Mouse (Mus musculus) megakaryocyte, adult 5-6 weeks (primary cell): Measurements from ENCODE around the gene Cwc27. TPM values are rescaled to one million over a fixed set of nuclear protein-coding genes. Genes with fewer than 3 reads are reported as not detected.

Source experiments
- ATAC-seq: 2 replicates; pipeline ENCODE4 v1.8.0; 2016; ENCODE audit warnings: mild to moderate bottlenecking, inconsistent platforms; ENCODE audit not compliant: poor library complexity, severe bottlenecking
- total RNA-seq, 2 experiments: library from RNA; stranded (forward) in 1 of 2; stranded (reverse) in 1 of 2; fragments of 153-499, 151-499 nt in 1 of 2; fragments of 221-1000, 200-1000 nt in 1 of 2; gene quantifications; 2 replicates each; pipeline versions ENCODE4 v1.2.3 to v1.2.4; 2015 to 2017

Gene Cwc27
- total RNA-seq, 2 experiments from 2014 or later, result 21.8 to 24.2 TPM

DNA sequence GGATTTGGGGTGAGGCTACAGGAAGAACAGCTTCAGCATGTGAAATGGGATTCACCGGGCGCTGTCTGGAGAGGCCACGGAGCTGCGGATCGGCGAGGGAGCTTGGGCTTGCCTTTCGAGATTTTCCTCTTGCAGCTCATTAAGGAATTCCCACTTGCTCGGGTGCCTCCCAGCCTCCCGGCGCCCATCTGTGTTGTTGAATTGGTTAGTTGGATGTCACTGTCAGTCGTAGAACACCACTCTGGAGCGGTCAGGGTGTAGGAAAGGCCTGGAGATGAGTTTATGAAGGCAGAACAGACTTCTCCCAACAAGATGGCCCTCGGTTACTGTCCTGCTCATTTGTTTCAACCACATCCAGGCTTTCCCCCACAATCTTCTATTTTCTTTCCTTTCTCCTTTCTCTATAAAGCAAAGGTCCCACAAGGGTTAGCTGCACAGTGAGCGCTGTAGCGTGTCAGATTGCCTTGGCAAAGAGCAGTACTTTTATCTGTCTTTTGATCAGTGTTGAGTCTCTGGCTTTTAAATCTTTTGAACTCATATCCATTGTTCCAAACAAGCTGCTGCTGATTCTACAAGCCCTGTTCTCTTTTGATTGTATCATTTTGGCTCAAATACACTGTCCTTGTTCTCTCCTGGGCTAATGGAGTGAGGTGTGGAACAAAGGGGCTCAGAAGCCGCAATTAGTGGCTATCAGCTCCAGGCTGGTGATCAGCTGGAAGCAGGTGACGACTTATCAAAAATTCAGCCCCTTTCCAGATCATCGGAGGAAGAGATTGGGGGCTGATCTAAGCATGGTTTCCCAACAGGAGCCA lies 200.7 kb downstream of the Cwc27 start:
- no peak for ATAC-seq

DNA sequence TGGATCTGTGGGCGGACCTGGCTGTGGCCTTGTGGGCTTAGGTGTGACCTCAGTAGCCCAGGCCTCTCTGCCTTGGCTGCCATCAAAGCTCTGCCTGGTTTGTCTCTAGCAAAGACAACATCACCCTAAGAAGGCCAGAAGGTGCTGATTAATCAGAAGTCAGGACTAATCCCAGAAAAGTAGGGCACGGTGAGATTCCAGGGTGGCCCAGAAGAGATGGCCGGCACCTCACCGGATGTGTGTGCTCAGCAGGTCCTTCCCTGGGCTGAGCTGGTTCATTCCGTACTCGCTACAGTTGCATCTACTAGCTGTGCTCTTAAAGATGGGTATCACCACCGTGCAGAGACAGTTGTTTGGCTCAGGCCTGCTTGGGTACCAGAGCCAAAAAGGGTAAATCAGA lies 201.8 kb downstream of the Cwc27 start:
- no peak for ATAC-seq

DNA sequence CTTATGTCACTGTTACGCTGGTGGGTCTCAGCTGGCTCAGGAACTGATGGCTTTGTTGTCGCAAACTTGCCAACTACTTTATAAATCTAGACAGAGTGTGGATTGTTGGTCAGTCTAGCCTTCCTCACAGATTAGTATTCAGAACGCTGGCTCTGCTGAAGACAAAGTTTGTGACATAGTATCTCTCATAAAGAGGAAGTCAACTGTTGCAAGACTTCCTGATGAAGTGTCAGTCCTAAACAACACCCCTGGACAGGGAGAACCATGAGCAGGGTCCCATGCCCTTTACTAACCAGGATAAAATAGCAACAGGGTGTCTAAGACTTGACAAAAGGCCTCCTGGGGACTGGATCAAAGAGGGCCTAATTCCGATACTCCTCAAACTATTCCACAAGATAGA lies 205.6 kb downstream of the Cwc27 start:
- peak; percentile 68 for ATAC-seq

DNA sequence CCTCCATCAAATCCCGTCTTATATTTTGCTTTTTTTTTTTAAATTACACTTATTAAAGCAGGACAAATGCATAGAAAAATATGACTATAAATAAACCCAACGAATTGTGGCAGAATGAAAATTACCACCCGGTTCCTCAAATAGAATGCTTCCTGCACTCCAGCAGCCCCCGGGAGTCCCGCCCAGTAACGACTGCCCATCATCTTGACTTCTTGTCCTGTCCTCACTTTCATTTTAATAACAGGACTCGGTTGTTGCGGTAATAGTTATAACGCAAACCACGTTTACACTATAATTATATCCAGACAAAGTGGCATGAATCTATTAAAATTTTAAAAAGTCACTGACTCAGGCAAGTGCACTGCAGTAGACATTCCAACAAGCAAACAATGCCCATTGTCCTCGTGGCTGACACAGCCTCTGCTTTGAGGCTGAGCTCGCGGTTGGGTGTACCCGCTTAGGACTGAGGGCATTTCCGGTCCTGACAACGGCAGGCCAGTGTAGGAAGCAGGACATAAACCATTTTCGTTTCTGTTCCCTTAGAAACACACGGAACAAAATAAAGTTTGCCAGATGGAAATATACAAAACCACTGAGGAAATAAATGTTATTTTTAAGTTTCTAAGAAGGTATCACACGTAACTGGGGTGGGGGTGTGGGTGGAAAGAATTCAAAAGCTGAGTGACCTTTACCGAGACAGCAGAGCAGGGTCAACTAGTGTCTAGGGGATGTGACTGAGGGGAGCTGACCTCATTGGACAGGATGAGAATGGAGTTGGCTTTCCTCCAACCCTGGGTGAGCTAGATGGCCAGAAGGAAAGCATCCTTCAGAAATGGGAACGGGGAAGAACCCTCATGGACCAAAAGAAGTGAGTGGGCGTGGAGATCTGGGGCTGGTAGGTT lies 206.5 kb downstream of the Cwc27 start:
- peak; percentile 71 for ATAC-seq

DNA sequence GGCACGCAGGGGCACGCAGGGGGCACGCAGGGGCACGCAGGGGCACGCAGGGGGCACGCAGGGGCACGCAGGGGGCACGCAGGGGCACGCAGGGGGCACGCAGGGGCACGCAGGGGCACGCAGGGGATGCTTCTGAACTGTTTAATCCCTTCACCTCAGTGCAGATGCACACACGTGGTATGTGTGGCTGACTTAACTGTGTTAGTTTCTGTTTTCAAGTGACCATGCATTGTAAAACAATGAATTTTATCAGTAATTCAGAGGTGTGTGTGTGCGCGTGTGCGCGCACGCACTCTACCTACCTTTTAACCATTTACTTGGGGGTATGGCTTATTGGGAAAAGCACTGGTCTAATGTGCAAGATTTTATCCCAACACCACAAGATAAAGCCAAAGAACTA lies 208.4 kb downstream of the Cwc27 start:
- ATAC-seq, result no peak

DNA sequence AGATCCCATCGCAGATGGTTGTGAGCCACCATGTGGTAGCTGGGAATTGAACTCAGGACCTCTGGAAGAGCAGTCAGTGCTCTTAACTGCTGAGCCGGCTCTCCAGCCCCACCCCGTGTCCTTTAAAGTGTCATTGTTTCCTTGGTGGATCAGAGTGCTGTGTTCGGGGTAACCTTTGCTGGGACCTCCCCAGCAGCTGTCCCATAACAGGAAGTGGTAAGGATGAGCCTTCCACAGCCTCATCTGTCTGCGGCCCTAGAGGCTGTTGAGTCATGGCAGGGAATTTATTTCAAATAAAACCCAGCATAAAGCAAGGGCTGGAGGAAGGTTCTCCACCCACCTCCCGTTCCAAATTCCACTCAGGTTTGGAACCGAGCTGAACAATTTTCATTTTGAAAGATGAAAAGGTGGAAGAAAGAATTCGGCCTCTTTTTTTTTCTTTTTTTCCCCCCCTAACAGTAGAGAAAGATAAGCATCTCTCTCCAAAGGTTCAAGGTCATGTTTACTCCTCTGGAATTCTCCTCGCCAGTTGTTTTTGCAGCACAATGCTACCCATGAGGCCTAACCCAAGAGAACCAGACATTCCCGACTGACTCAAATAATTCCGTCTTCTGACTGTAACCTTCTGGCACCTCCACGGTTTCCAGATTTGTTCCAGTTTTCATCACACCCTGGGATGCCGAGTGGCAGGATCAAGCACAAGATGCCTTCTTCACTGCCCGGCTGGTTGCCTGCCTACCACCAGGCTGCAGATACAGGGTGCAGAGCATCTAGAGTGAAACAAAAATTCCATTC lies 210.0 kb downstream of the Cwc27 start:
- ATAC-seq, result peak; percentile 51

DNA sequence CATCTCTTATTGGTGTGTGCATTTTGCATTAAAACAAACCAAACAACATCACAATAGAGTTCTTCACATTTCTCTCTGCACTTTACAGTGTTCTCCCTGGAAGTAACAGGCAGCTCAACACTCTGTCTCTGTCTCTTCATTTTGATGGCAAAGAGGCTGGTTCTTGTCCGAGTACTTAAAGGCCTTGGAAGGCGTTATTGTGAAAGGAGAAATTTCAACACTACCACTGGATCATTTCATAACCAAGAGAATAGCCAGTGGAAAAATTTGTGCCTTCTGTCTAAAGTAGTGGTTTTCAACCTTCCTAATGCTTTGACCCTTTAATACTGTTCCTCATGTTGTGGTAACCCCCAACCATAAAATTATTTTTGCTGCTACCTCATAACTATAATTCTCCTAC lies 211.8 kb downstream of the Cwc27 start:
- ATAC-seq, result peak; percentile 47

DNA sequence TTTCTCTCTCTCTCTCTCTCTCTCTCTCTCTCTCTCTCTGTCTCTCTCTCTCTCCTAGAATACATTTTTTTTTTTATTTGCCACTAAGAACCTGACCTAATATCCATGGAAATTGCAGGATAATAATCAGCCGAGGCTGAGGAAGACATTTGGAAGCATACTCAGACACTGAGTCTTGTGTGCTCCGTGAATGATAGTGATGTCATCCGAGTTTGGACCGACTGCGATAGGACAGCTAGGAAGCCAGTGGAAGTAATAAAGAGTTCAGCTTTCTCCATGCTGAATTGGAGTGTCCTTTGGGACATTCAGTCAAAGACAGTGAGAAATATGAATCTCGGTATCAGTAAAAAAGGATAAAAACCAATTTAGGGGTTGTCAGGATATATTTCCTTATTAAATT lies 214.7 kb downstream of the Cwc27 start:
- no peak for ATAC-seq

DNA sequence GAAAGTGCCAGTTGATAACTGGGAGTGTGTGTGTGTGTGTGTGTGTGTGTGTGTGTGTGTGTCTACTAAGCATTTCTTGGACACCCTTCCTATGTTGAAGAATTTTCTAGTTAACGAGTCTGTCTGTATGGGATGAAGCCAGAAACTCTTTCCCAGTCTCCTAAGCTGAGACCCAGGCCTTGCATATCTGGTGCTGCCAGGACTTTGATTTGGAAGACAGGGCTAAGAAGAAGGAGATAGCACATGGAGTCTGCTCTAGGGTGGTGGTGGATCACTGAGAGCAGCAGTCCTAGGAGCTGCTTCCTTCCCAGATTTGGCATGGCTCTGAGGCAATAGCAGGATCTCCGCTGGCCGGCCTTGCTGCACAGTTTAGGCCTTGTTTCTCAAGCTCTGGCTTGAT lies 215.2 kb downstream of the Cwc27 start:
- no peak for ATAC-seq

DNA sequence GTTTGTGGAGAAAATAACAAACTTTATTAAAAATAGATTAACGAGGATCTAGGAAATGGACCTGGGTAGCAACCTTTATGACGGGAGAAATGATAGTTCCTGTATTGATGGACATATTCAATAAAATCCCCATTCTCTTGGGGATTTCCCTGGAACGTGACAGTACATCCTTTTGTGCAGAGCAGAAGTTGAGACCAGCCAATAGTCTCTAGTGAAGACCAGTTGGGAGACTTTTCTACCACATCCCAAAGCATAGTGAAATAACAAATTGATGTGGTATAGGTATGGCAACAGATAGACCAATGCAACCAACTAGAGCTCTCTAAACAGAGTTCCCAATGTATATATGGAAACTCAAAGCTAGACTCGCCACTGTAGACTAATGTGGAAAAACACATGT lies 220.7 kb downstream of the Cwc27 start:
- ATAC-seq, result no peak

DNA sequence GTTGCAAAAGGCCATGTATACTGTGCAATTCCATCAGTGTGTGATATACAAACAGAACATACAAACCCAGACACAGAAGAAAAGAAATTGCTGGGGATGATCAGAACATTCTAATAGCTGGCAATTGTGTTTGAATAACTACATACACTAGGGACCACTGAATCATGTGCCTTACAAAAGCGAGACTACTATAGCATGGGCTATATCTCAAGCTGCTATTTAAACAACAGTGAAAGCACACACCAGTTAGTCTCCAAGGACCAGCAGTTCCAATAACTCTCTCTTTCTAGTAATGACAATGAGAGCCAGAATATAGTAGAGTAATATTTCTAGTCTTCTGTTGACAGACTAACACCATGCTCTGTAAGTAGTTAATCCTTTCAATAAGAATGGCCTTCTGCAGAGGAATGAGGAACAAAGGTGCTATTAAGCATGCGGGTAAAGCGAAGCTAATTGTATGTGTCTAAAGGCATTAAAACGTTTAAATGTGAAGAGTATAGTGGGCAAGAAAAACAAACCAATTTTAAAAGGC lies 222.1 kb downstream of the Cwc27 start:
- ATAC-seq, result no peak

DNA sequence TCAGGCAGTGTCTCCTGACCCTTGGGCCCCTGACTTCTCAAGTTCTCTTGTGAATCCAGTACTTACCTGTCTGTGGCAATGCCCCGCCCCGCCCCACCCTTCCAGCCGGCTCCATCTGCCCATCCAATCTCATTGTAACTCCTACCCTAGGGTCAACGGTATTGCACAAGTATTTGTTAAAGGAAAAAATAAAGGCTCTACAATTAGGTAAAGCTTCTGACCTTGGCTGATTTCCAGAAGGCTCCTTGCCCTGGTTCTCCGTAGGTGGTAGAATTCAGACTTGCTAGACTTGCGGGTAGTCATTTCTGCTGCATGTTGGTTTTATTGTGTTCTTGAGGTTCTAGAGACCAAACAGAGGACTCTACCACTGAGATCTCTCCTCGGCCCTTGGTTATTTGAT lies 226.0 kb downstream of the Cwc27 start:
- no peak for ATAC-seq

DNA sequence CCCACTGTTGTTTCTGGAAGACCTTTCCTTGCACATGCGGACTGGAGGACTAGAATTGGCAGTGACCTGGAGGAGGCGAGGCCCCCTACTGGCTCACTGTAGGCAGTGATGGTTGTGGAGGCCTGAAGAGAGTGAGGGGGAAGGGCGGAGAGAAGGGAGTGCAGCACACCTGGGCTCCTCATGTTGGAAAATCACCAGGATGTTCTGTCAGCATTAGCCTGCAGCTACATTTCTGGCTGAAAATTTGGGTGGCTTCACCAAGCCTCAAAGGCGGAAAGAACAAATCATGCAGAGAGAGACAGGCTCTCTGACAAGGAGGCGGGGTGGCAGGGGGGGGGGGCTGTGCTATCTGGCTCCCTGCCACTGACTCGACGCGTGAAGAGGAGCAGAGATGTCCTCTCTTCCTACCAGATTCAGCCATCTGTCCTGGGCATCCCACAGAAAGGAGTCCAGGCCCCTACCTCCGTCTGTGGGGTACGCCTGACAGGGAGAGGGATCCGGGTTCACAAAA lies 226.8 kb downstream of the Cwc27 start:
- ATAC-seq, result no peak

DNA sequence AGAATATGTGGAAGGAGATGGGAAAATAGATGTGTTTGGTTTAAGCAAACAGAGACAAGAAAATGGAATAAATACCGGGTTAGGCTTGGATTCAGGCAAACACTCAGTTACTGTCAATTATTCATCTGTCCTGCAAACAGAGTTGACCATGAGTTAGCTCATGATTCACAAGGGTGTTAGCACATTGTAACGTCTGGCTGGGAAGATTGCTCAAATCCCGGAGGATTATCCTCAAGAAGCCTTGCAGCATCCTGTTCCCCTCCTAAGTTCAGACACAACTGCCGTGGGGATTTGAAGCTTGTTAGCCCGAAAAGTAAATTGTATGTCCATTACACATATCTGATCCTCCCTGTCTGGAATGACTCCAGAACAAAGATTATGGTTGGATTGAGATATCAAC lies 228.6 kb downstream of the Cwc27 start:
- ATAC-seq, result no peak

Other genes starting within 250 kb of the Cwc27 start
- gene Srek1ip1, start 24.7 kb downstream of the Cwc27 start, total RNA-seq (2015), result 18.1 and 23.4 TPM in 2 replicates
- 17.9 and 20.3 TPM in 2 replicates for gene Srek1ip1, start 24.7 kb downstream of the Cwc27 start, total RNA-seq (2017)
- gene Shisal2b, start 46.8 kb upstream of the Cwc27 start, total RNA-seq (2015), result not detected in 2 replicates
- gene Shisal2b, start 46.8 kb upstream of the Cwc27 start, total RNA-seq (2017), result not detected in 2 replicates
- gene Rgs7bp, start 237.8 kb upstream of the Cwc27 start, total RNA-seq (2015), result 0.02 and 0.18 TPM in 2 replicates
- 0.04 and 0.07 TPM in 2 replicates for gene Rgs7bp, start 237.8 kb upstream of the Cwc27 start, total RNA-seq (2017)